Mouse (Mus musculus) kidney, adult 9 months (tissue): Measurements from ENCODE around the gene Ostm1.

Experiments used
- DNase-seq: peaks from one replicate; pipeline ENCODE4 v3.0.0; 2022

The Ostm1 gene

GRCm38 (mm10) chr10:42583157-42583872 is at the start of gene Ostm1, which contains the start of gene Nr2e1:
Gene Ostm1, plus strand, starts transcription at chr10:42583822.
Gene Nr2e1, minus strand, starts transcription at chr10:42583632.
- peak; percentile 20 for DNase-seq

- DNase-seq, result no peak
Observed at GRCm38 (mm10) chr10:42533836-42534453, 49.7 kb upstream of the Ostm1 start.

GRCm38 (mm10) chr10:42537571-42538316 is 45.9 kb upstream of the Ostm1 start:
- no peak for DNase-seq

- DNase-seq, result no peak
Observed at GRCm38 (mm10) chr10:42545707-42546503, 37.7 kb upstream of the Ostm1 start.

- no peak for DNase-seq
Observed at GRCm38 (mm10) chr10:42546507-42546906, 37.1 kb upstream of the Ostm1 start.

- no peak for DNase-seq
Observed at GRCm38 (mm10) chr10:42559581-42560200, 23.9 kb upstream of the Ostm1 start.

GRCm38 (mm10) chr10:42562272-42562671 is 21.4 kb upstream of the Ostm1 start:
- peak; percentile 32 for DNase-seq

GRCm38 (mm10) chr10:42572567-42572966 is 11.1 kb upstream of the Ostm1 start:
- DNase-seq, result no peak

- no peak for DNase-seq
Observed at GRCm38 (mm10) chr10:42572971-42573370, 10.7 kb upstream of the Ostm1 start.

- DNase-seq, result no peak
Observed at GRCm38 (mm10) chr10:42574639-42575038, 9.0 kb upstream of the Ostm1 start.

- DNase-seq, result no peak
Observed at GRCm38 (mm10) chr10:42577525-42578280, 5.9 kb upstream of the Ostm1 start.

- no peak for DNase-seq
Observed at GRCm38 (mm10) chr10:42578281-42578675, 5.3 kb upstream of the Ostm1 start.

- no peak for DNase-seq
Observed at GRCm38 (mm10) chr10:42578698-42579474, 4.7 kb upstream of the Ostm1 start.

- no peak for DNase-seq
Observed at GRCm38 (mm10) chr10:42579475-42580130, 4.0 kb upstream of the Ostm1 start.

GRCm38 (mm10) chr10:42580131-42580950 is 3.3 kb upstream of the Ostm1 start:
- DNase-seq, result no peak

- DNase-seq, result no peak
Observed at GRCm38 (mm10) chr10:42580951-42581277, 2.7 kb upstream of the Ostm1 start.

- DNase-seq, result no peak
Observed at GRCm38 (mm10) chr10:42581694-42582565, 1.7 kb upstream of the Ostm1 start.

- no peak for DNase-seq
Observed at GRCm38 (mm10) chr10:42582566-42583110, 984 bp upstream of the Ostm1 start.
